Mouse (Mus musculus) kidney, postnatal 0 days (tissue): ENCODE measurements around the gene Adap1. TPM values are rescaled to one million over a fixed set of nuclear protein-coding genes. Genes with fewer than 3 reads are reported as not detected.

Experiments used
- ATAC-seq: fragments of 200-750 bp; cut with Nextera tagmentation; replicated peaks from 2 replicates; pipeline ENCODE4 v1.8.0; 2017; ENCODE audit warnings: low read depth, moderate number of reproducible peaks, moderate TSS enrichment, moderate library complexity; ENCODE audit not compliant: low FRiP score
- DNase-seq: peaks from one replicate; pipeline ENCODE4 v3.0.0-alpha.2; 2016; ENCODE audit warnings: low spot score
- H3K27ac ChIP-seq: fragments of 300-500 bp; sonication (generic); 2 replicates; pipeline ENCODE4 v1.5.1; 2014; ENCODE audit warnings: mild to moderate bottlenecking
- H3K27me3 ChIP-seq: fragments of 300-500 bp; sonication (generic); 2 replicates; pipeline ENCODE4 v1.6.1; 2014; ENCODE audit warnings: low read length, mixed read lengths; ENCODE audit not compliant: insufficient read depth
- H3K36me3 ChIP-seq: fragments of 300-500 bp; sonication (generic); 2 replicates; pipeline ENCODE4 v1.6.1; 2014; ENCODE audit warnings: low read length, mixed read lengths; ENCODE audit not compliant: insufficient read depth
- H3K4me1 ChIP-seq: fragments of 300-500 bp; sonication (generic); replicated peaks from 2 replicates; pipeline ENCODE4 v1.6.1; 2014; ENCODE audit warnings: antibody characterized with exemption, low read length, mixed read lengths; ENCODE audit not compliant: insufficient read depth
- H3K4me2 ChIP-seq: fragments of 300-500 bp; sonication (generic); 2 replicates; pipeline ENCODE4 v1.6.1; 2014; ENCODE audit warnings: mild to moderate bottlenecking, low read length, moderate library complexity, mixed read lengths
- H3K4me3 ChIP-seq: fragments of 300-500 bp; sonication (generic); replicated peaks from 2 replicates; pipeline ENCODE4 v1.5.1; 2014; ENCODE audit warnings: low read depth, low read length
- H3K9ac ChIP-seq: fragments of 300-500 bp; sonication (generic); 2 replicates; pipeline ENCODE4 v1.6.1; 2014; ENCODE audit warnings: low read depth, low read length
- H3K9me3 ChIP-seq: fragments of 300-500 bp; sonication (generic); replicated peaks from 2 replicates; pipeline ENCODE4 v1.6.1; 2016; ENCODE audit warnings: low read length, inconsistent platforms, mixed read lengths
- CTCF ChIP-seq: IDR thresholded peaks from 2 replicates; pipeline ENCODE4 v1.5.1; 2016; ENCODE audit warnings: antibody characterized with exemption, low read depth, mild to moderate bottlenecking, moderate library complexity
- WGBS: fragments of 180-500 bp; shearing (Covaris S2); extraction: QIAGEN DNeasy Blood & Tissue Kit; methylation state at CpG from one replicate; pipeline ENCODE4 v1.1.7; 2014; 5-methylcytosine and 5-hydroxymethylcytosine counted together
- polyA plus RNA-seq: library from polyadenylated mRNA; unstranded; fragments of >200 nt; fragmentation: Nextera tagmentation; extraction: Ambion mirVana; gene quantifications from 2 replicates; pipeline ENCODE4 v1.2.1, GENCODE M21; 2015

Gene Adap1
- polyA plus RNA-seq, 1 experiment from 2014 or later: 6.9 TPM

- H3K27ac ChIP-seq: peak overlapping the region; percentile 89
- peaks cover 19% of the 10 kb centered on the region; the same call in 1 of the 2 replicates for H3K36me3 ChIP-seq
- H3K27me3 ChIP-seq: no peaks in the 10 kb centered on the region
- ATAC-seq (peak; percentile 92), DNase-seq (peak; percentile 98)
- no peaks in the 10 kb centered on the region for H3K9me3 ChIP-seq
- peak overlapping the region; percentile 96 for H3K9ac ChIP-seq
- H3K4me2 ChIP-seq: peak overlapping the region; percentile 96
- H3K4me3 ChIP-seq: peak overlapping the region; percentile 91
- TF ChIP-seq CTCF: no peak
- peaks cover 8% of the 10 kb centered on the region; the same call in 1 of the 2 replicates for H3K4me1 ChIP-seq
- WGBS: under 1% methylated on average over 33 of the region's 33 CpGs
These were observed 19.4 kb upstream of the Adap1 start for GRCm38 (mm10) chr5:139344687-139345363.

GRCm38 (mm10) chr5:139344021-139344686 lies 18.7 kb upstream of the Adap1 start:
- peak overlapping the region; percentile 91 for H3K4me3 ChIP-seq
- WGBS: 4% methylated on average over 12 of the region's 12 CpGs
- H3K4me2 ChIP-seq: peak overlapping the region; percentile 96

GRCm38 (mm10) chr5:139338891-139339290 lies 13.5 kb upstream of the Adap1 start:
- 56% methylated on average over 11 of the region's 11 CpGs for WGBS
- Histone ChIP-seq H3K9ac (no peak overlapping the region), H3K4me2 (no peak overlapping the region)

More at GRCm38 (mm10) chr5:139344021-139344686, 18.7 kb upstream of the Adap1 start:
- Histone ChIP-seq H3K36me3 (peaks cover 24% of the 10 kb centered on the region), H3K27me3 (no peaks in the 10 kb centered on the region), H3K27ac (peak overlapping the region; percentile 89), H3K9me3 (no peaks in the 10 kb centered on the region), H3K9ac (peak overlapping the region; percentile 96), H3K4me1 (peaks cover 8% of the 10 kb centered on the region; the same call in 1 of the 2 replicates)
- peak; percentile 56 for ATAC-seq
- DNase-seq: peak; percentile 89
- TF ChIP-seq CTCF: peak; percentile 84

GRCm38 (mm10) chr5:139338403-139338802 lies 13.0 kb upstream of the Adap1 start:
- 57% methylated on average over 3 of the region's 3 CpGs for WGBS
- peaks cover 44% of the 10 kb centered on the region for H3K36me3 ChIP-seq
- no peaks in the 10 kb centered on the region for H3K9me3 ChIP-seq
- no peak for TF ChIP-seq CTCF
- DNase-seq (no peak), ATAC-seq (no peak)
- no peak overlapping the region for H3K4me3 ChIP-seq
- no peak overlapping the region for H3K4me2 ChIP-seq
- H3K27me3 ChIP-seq: no peaks in the 10 kb centered on the region
- H3K4me1 ChIP-seq: 0 out of 2 replicates have a peak, but pooled peaks cover 1% of the 10 kb centered on the region
- H3K27ac ChIP-seq: no peak overlapping the region
- no peak overlapping the region for H3K9ac ChIP-seq

More at GRCm38 (mm10) chr5:139338891-139339290, 13.5 kb upstream of the Adap1 start:
- H3K9me3 ChIP-seq: no peaks in the 10 kb centered on the region
- 0 out of 2 replicates have a peak, but pooled peaks cover 3% of the 10 kb centered on the region for H3K4me1 ChIP-seq
- H3K27ac ChIP-seq: no peak overlapping the region
- H3K27me3 ChIP-seq: no peaks in the 10 kb centered on the region
- H3K4me3 ChIP-seq: no peak overlapping the region
- ATAC-seq (no peak), DNase-seq (no peak)
- no peak for TF ChIP-seq CTCF
- peaks cover 44% of the 10 kb centered on the region for H3K36me3 ChIP-seq

- Histone ChIP-seq H3K9me3 (no peaks in the 10 kb centered on the region), H3K4me2 (no peak overlapping the region), H3K27ac (no peak overlapping the region), H3K27me3 (no peaks in the 10 kb centered on the region), H3K4me1 (0 out of 2 replicates have a peak, but pooled peaks cover 4% of the 10 kb centered on the region), H3K9ac (no peak overlapping the region), H3K4me3 (no peak overlapping the region), H3K36me3 (peaks cover 44% of the 10 kb centered on the region)
- TF ChIP-seq CTCF: no peak
- 53% methylated on average over 13 of the region's 13 CpGs for WGBS
- no peak for DNase-seq
- no peak for ATAC-seq
These were observed 12.5 kb upstream of the Adap1 start for GRCm38 (mm10) chr5:139337826-139338370.

- DNase-seq (no peak), ATAC-seq (no peak)
- Histone ChIP-seq H3K4me2 (no peak overlapping the region), H3K27me3 (no peaks in the 10 kb centered on the region), H3K4me1 (0 out of 2 replicates have a peak, but pooled peaks cover 4% of the 10 kb centered on the region), H3K27ac (no peak overlapping the region), H3K9ac (no peak overlapping the region), H3K4me3 (no peak overlapping the region), H3K36me3 (peaks cover 31% of the 10 kb centered on the region), H3K9me3 (no peaks in the 10 kb centered on the region)
- no peak for TF ChIP-seq CTCF
- WGBS: 88% methylated on average over 4 of the region's 4 CpGs
These were observed 10.2 kb upstream of the Adap1 start for GRCm38 (mm10) chr5:139335634-139336033.
